Mouse (Mus musculus): ENCODE results near the gene Chd2.

Chd2 gene

GRCm38 (mm10) chr7:73561492-73562055 lies 19.9 kb upstream of the Chd2 start:
- DNase-seq (ENCODE audit: low spot score), result no peak

- no peak for DNase-seq (ENCODE audit: low spot score)
Measured at GRCm38 (mm10) chr7:73560811-73561210, 19.2 kb upstream of the Chd2 start.

GRCm38 (mm10) chr7:73559853-73560190 lies 18.2 kb upstream of the Chd2 start:
- no peak for DNase-seq (ENCODE audit: low spot score)

GRCm38 (mm10) chr7:73559170-73559852 lies 17.7 kb upstream of the Chd2 start:
- DNase-seq (ENCODE audit: low spot score), result no peak

GRCm38 (mm10) chr7:73558293-73559169 lies 16.9 kb upstream of the Chd2 start:
- peak; percentile 100 for DNase-seq (ENCODE audit: low spot score)

GRCm38 (mm10) chr7:73557671-73558265 lies 16.1 kb upstream of the Chd2 start:
- DNase-seq (ENCODE audit: low spot score), result peak; percentile 74

DNA sequence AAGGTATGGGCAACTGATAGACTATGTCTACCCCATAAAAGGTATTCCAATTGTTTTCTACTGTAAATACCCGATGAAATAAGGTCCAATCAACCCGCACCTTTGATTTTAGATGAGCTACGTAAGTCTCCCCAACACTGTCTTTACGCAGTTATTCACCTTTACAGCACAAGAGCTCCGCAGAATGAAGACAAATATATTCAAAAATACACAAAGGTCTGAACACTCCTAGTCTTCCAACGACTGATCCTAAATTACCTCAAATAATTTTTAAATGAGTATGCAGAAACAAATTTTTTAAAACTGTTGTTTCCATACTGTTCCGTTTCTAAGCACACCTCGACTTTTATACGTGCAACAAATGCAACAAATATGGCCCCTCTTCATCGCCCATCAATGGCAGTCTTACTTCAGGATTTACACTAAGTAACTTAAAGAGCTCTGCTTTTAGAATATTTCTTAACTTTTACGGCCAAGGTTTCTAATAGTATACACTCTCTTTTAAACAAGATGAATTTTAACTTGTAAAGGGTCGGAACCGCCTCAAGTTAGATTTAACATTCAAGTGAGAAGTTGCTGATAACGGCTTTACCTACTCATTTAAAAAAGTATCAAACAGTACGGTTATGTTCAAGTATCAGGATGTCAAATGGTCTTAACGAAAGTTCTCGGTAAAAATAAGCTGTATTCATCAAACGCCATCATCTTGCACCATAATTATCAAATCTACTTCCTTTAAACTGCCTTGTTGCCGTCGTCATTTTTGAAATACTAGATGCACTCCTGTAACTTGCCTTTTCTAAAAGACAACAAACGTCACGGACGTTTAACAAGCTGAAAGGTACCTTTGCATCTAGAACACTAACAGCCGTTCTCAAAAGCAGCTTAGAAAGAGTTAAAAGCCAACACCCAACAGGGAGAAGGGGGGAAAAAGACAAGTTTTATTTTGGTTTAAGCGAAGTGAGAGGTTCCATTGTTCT lies 15.3 kb upstream of the Chd2 start:
- no peak for DNase-seq (ENCODE audit: low spot score)

- no peak for DNase-seq (ENCODE audit: low spot score)
Measured at GRCm38 (mm10) chr7:73555918-73556580, 14.4 kb upstream of the Chd2 start.

GRCm38 (mm10) chr7:73554849-73555248 lies 13.2 kb upstream of the Chd2 start:
- no peak for DNase-seq (ENCODE audit: low spot score)

DNA sequence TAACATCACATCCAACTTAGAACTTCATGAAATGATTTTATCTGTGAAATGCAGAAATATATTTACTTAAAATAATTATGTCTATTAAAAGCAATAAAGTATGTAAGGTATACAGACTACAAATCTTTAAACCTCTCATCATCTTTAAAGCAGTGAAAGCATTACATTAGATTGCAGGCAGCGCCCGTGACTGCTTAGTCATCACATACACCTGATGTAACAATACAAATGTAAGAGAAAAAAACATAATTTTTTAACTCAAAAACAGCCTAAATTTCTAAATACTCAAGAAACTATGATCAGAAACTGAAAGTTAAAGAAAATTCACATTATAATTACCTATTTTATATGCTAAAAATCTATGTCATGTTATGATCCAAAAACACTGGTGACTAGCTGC lies 11.5 kb upstream of the Chd2 start:
- no peak for DNase-seq (ENCODE audit: low spot score)

- no peak for DNase-seq (ENCODE audit: low spot score)
Measured at GRCm38 (mm10) chr7:73552054-73552750, 10.6 kb upstream of the Chd2 start.

DNA sequence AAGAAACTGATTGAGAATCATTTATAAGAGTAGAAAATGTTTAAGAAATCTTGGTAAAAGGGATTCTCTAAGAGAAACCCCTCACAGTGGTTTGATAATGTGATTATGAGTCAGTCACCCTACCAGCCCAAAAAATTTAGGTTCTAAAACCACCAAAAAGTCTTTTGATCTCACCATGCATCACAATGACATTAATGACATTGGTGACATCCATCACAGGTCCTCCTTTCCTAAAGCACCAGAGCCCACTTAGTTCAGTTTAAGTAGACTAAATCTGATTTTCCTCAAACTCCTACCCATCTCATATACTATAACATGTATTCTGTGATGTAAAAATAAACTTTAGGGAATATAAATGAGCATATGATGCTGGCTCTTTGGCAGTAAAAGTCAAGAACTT lies 9.7 kb upstream of the Chd2 start:
- no peak for DNase-seq (ENCODE audit: low spot score)

- no peak for DNase-seq (ENCODE audit: low spot score)
Measured at GRCm38 (mm10) chr7:73548051-73548450, 6.4 kb upstream of the Chd2 start.

GRCm38 (mm10) chr7:73546561-73547510 lies 5.2 kb upstream of the Chd2 start:
- no peak for DNase-seq (ENCODE audit: low spot score)

GRCm38 (mm10) chr7:73545004-73545403 lies 3.4 kb upstream of the Chd2 start:
- DNase-seq (ENCODE audit: low spot score), result no peak

DNA sequence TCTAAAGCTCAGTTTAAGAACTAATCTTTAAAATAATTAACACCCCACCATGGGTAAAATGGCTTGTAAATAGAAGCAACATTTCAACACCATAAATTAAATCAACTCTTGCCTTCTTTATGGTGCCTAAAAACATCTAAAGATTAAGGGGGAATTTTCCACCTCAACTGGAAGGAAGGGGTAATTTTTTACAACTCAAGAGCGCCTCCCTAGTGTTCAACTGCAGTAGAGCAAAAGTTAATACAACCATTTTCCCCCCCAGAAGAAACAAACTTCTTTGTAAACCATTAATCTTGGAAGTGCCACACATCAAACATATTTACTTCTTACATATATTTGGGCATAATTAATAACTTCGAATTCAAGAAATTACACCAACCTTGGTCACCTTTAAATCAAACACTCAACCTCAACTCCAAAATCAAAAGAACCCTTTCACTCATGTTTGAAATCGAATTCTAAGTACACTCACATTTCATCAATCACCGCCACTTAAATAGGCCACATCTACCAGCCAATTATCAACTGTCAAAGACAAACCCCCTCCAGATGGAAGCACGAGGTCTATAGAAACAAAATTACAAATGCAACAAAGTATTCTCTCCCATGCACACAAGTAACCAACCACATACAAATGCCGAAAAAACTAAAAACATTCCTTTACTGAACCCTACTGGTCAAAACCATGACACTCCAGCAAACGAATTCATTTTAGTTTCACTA lies 662 bp upstream of the Chd2 start:
- DNase-seq (ENCODE audit: low spot score), result no peak

- DNase-seq (ENCODE audit: low spot score), result no peak
Measured at GRCm38 (mm10) chr7:73541079-73541390, 595 bp downstream of the Chd2 start.

- no peak for DNase-seq (ENCODE audit: low spot score)
Measured at GRCm38 (mm10) chr7:73540202-73541078, 1.2 kb downstream of the Chd2 start.

Data from ovary, adult 18-20 months (tissue).